Mouse (Mus musculus) myocyte (in vitro differentiated cells): Measurements from ENCODE around the gene Casp7. TPM values are rescaled to one million over a fixed set of nuclear protein-coding genes. Genes with fewer than 3 reads are reported as not detected.

ENCODE experiments used
- H3K27me3 ChIP-seq: one replicate; pipeline ENCODE4 v1.6.1; 2011; ENCODE audit not compliant: control insufficient read depth, insufficient read depth, insufficient read length
- H3K36me3 ChIP-seq: one replicate; pipeline ENCODE4 v1.6.1; 2011; ENCODE audit not compliant: control insufficient read depth, insufficient read depth
- H3K4me2 ChIP-seq: one replicate; pipeline ENCODE4 v1.6.1; 2011; ENCODE audit warnings: low read depth, control low read depth
- H3K4me3 ChIP-seq: one replicate; pipeline ENCODE4 v1.5.1; 2011; ENCODE audit warnings: mild to moderate bottlenecking, control low read depth, moderate library complexity
- H3K79me2 ChIP-seq: one replicate; pipeline ENCODE4 v1.6.1; 2011; ENCODE audit not compliant: control insufficient read depth, insufficient read depth
- H3ac ChIP-seq: one replicate; pipeline ENCODE4 v1.6.1; 2011; ENCODE audit not compliant: control insufficient read depth, insufficient read length
- CEBPB ChIP-seq: IDR thresholded peaks from 2 replicates; pipeline ENCODE4 v1.6.1; 2011; ENCODE audit warnings: mild to moderate bottlenecking, moderate library complexity; ENCODE audit not compliant: poor library complexity, insufficient read depth, severe bottlenecking
- E2F4 ChIP-seq: IDR thresholded peaks from one replicate; pipeline ENCODE4 v1.6.1; 2011; ENCODE audit warnings: mild to moderate bottlenecking, control low read depth, moderate library complexity; ENCODE audit not compliant: insufficient read depth
- MAX ChIP-seq: IDR thresholded peaks from one replicate; pipeline ENCODE4 v1.6.1; 2011; ENCODE audit warnings: low read depth, mild to moderate bottlenecking, control low read depth
- MYOD1 ChIP-seq, 3 experiments: IDR thresholded peaks; one replicate each; pipeline ENCODE4 v1.6.1; 2011; ENCODE audit warnings: control low read depth in 2 of 3, low read depth in 2 of 3, mild to moderate bottlenecking in 2 of 3, moderate library complexity in 1 of 3; ENCODE audit not compliant: insufficient read length in 2 of 3, control insufficient read depth in 1 of 3
- MYOG ChIP-seq, 3 experiments: IDR thresholded peaks; one replicate each; pipeline ENCODE4 v1.6.1; 2011; ENCODE audit warnings: control low read depth in 2 of 3, low read depth in 2 of 3, mild to moderate bottlenecking in 2 of 3; ENCODE audit not compliant: insufficient read length in 2 of 3, control insufficient read depth in 1 of 3, insufficient read depth in 1 of 3
- POLR2A ChIP-seq: IDR thresholded peaks from one replicate; pipeline ENCODE4 v1.6.1; 2011; ENCODE audit warnings: low read depth, mild to moderate bottlenecking, control low read depth, moderate library complexity; ENCODE audit not compliant: insufficient read length
- POLR2AphosphoS2 ChIP-seq: IDR thresholded peaks from one replicate; pipeline ENCODE4 v1.6.1; 2011; ENCODE audit warnings: low read depth, control low read depth; ENCODE audit not compliant: insufficient read length
- REST ChIP-seq: IDR thresholded peaks from one replicate; pipeline ENCODE4 v1.6.1; 2011; ENCODE audit warnings: mild to moderate bottlenecking, control low read depth, moderate library complexity; ENCODE audit not compliant: insufficient read depth, insufficient read length
- SRF ChIP-seq: IDR thresholded peaks from one replicate; pipeline ENCODE4 v1.6.1; 2011; ENCODE audit warnings: low read depth; ENCODE audit not compliant: control insufficient read depth, insufficient read length
- TCF12 ChIP-seq: IDR thresholded peaks from one replicate; pipeline ENCODE4 v1.6.1; 2011; ENCODE audit warnings: mild to moderate bottlenecking, control low read depth; ENCODE audit not compliant: poor library complexity, insufficient read depth, severe bottlenecking
- TCF3 ChIP-seq: IDR thresholded peaks from one replicate; pipeline ENCODE4 v1.6.1; 2011; ENCODE audit warnings: low read depth, control low read depth; ENCODE audit not compliant: insufficient read length
- USF1 ChIP-seq: IDR thresholded peaks from one replicate; pipeline ENCODE4 v1.6.1; 2011; ENCODE audit warnings: low read depth, mild to moderate bottlenecking, control low read depth, moderate library complexity
- polyA plus RNA-seq: library from polyadenylated mRNA; unstranded; fragments of >200 nt; fragmentation: generic; extraction: Trizol; gene quantifications from one replicate; pipeline ENCODE4 v1.2.1, GENCODE M21; 2012; ENCODE audit warnings: missing spikeins

The Casp7 gene
- polyA plus RNA-seq, 1 experiment = 6.6 TPM

- Histone ChIP-seq H3ac (no peak overlapping the region), H3K4me3 (no peak overlapping the region), H3K4me2 (no peak overlapping the region), H3K27me3 (no peaks in the 10 kb centered on the region), H3K79me2 (no peaks in the 10 kb centered on the region), H3K36me3 (no peaks in the 10 kb centered on the region)
- no peak for TF ChIP-seq MYOG (IDR thresholded peaks at IDR 0.05; ENCODE audit: control insufficient read depth in 1 of 3, insufficient read depth in 1 of 3, insufficient read length in 2 of 3, low read depth in 2 of 3)
- TF ChIP-seq POLR2A = no peak
- TF ChIP-seq E2F4 = no peak
- TF ChIP-seq MAX = no peak
- TF ChIP-seq POLR2AphosphoS2 = no peak
- TF ChIP-seq SRF = no peak
- no peak for TF ChIP-seq USF1
- TF ChIP-seq TCF12 = no peak
- TF ChIP-seq TCF3 = no peak
- TF ChIP-seq REST = no peak
- TF ChIP-seq CEBPB = no peak
- TF ChIP-seq MYOD1 (IDR thresholded peaks at IDR 0.05; ENCODE audit: control insufficient read depth in 1 of 3, insufficient read length in 2 of 3, low read depth in 2 of 3) = no peak
Measured at GRCm38 (mm10) chr19:56430369-56430768, 33.4 kb downstream of the Casp7 start.

- Histone ChIP-seq H3K36me3 (no peaks in the 10 kb centered on the region), H3K4me2 (no peak overlapping the region), H3K27me3 (no peaks in the 10 kb centered on the region), H3ac (no peak overlapping the region), H3K79me2 (no peaks in the 10 kb centered on the region), H3K4me3 (no peak overlapping the region)
- TF ChIP-seq TCF3 (no peak), TCF12 (no peak), POLR2A (no peak), MAX (no peak), REST (no peak), USF1 (no peak), MYOG (IDR thresholded peaks at IDR 0.05; ENCODE audit: control insufficient read depth in 1 of 3, insufficient read depth in 1 of 3, insufficient read length in 2 of 3, low read depth in 2 of 3) (no peak), CEBPB (no peak), SRF (no peak), POLR2AphosphoS2 (no peak), MYOD1 (IDR thresholded peaks at IDR 0.05; ENCODE audit: control insufficient read depth in 1 of 3, insufficient read length in 2 of 3, low read depth in 2 of 3) (no peak), E2F4 (no peak)
Measured at GRCm38 (mm10) chr19:56432706-56433105, 35.8 kb downstream of the Casp7 start.

GRCm38 (mm10) chr19:56433581-56433980 lies 36.7 kb downstream of the Casp7 start:
- Histone ChIP-seq H3K4me2 (no peak overlapping the region), H3K4me3 (no peak overlapping the region), H3K36me3 (no peaks in the 10 kb centered on the region), H3ac (no peak overlapping the region), H3K79me2 (no peaks in the 10 kb centered on the region), H3K27me3 (no peaks in the 10 kb centered on the region)
- TF ChIP-seq MAX (no peak), SRF (no peak), POLR2AphosphoS2 (no peak), CEBPB (no peak), USF1 (no peak), POLR2A (no peak)

- Histone ChIP-seq H3K4me3 (no peak overlapping the region), H3K4me2 (no peak overlapping the region), H3ac (no peak overlapping the region), H3K79me2 (no peaks in the 10 kb centered on the region), H3K36me3 (no peaks in the 10 kb centered on the region), H3K27me3 (no peaks in the 10 kb centered on the region)
- TF ChIP-seq MYOD1 (IDR thresholded peaks at IDR 0.05; ENCODE audit: control insufficient read depth in 1 of 3, insufficient read length in 2 of 3, low read depth in 2 of 3) (no peak), CEBPB (no peak), E2F4 (no peak)
Measured at GRCm38 (mm10) chr19:56436380-56436779, 39.5 kb downstream of the Casp7 start.

GRCm38 (mm10) chr19:56438357-56439071 lies 41.6 kb downstream of the Casp7 start:
- no peak overlapping the region for H3K4me3 ChIP-seq
- no peak overlapping the region for H3K4me2 ChIP-seq
- H3ac ChIP-seq = no peak overlapping the region
- H3K79me2 ChIP-seq = no peaks in the 10 kb centered on the region
- H3K36me3 ChIP-seq = no peaks in the 10 kb centered on the region
- H3K27me3 ChIP-seq = no peaks in the 10 kb centered on the region
- no peak for TF ChIP-seq MYOG (IDR thresholded peaks at IDR 0.05; ENCODE audit: control insufficient read depth in 1 of 3, insufficient read depth in 1 of 3, insufficient read length in 2 of 3, low read depth in 2 of 3)
